Mouse (Mus musculus) T-helper 1 cell (primary cell): ENCODE data around the gene Btbd35f8.

ENCODE experiments used
- in situ Hi-C: fragments of 300-600 bp; cut with MboI, MseI; formaldehyde crosslinking; loops from one replicate; pipeline ENCODE4 v1.15.1; 2025; ENCODE audit warnings: high pct_unique_total_duplicates

Gene Btbd35f8

GRCm38 (mm10) chrX:34450224-34450623 is at the start of gene Btbd35f8:
Btbd35f8 (plus strand) TSS chrX:34450524.
- in situ Hi-C loops: loop anchor here (25.0 kb wide), 1 partner anchor 1338 kb away; no protein-coding TSS in a partner anchor
